Mouse (Mus musculus) adrenal gland (tissue): ENCODE data around the gene App.

Experiments used
- intact Hi-C: fragments of 180-260 bp; cut with DNase I; formaldehyde crosslinking; loops from one replicate; pipeline ENCODE4 v1.15.1; 2025
- long read RNA-seq, 2 experiments: library from polyadenylated mRNA; unstranded; transcript quantifications; one replicate each; pipeline ENCODE4 v2.0.0; 2020; ENCODE audit warnings: borderline replicate concordance in 1 of 2; ENCODE audit not compliant: insufficient replicate concordance in 1 of 2

Gene App
- long read RNA-seq, experiment 1, full-length matches to known transcripts = 39 of 68 reads
- long read RNA-seq, experiment 1, partial matches to known transcripts = 22 of 68 reads
- long read RNA-seq, experiment 1, other reads (novel, unspliced or antisense) = 7 of 68 reads
- long read RNA-seq, experiment 2, full-length matches to known transcripts = 48 of 79 reads
- long read RNA-seq, experiment 2, partial matches to known transcripts = 23 of 79 reads
- long read RNA-seq, experiment 2, other reads (novel, unspliced or antisense) = 8 of 79 reads

DNA sequence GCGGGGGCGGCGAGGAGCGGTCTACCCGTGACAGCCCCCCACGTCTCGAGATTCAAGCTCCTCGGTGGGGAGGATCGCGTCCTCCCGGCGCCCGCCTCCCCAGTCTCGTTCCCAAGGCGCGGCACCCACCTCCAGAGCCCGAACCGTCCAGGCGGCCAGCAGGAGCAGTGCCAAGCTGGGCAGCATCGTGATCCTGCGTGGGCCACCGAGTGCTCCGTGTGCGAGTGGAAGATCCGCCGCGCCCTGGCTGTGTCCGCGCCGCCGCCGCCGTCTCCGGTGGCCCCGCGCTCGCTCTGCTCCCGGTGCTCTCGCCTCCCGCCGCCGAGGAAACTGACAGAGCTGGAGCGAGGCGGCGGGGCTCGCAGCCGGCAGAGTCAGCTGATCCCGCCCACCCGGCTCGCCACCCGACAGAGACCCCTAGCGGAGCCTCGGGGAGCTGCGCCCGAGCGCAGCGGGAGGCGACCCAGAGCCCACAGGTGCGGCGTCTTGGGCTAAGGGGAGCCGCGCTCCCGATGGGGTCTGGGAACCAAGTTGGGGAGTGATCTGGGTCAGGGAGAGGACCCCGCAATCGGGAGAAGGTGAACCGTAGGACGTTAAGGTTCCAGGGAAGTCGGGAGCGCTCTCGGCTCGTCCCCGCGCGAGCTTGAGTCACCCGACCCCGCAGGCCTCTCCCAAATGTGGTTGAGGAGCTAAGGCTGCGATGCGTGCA lies at the start of gene App:
Gene App (minus strand): TSS at position 394 of the 709 bp plus-strand sequence.
- intact Hi-C loops = loop anchor here (5.0 to 10.0 kb wide), 3 partner anchors 41 to 501 kb away; no protein-coding TSS in a partner anchor

DNA sequence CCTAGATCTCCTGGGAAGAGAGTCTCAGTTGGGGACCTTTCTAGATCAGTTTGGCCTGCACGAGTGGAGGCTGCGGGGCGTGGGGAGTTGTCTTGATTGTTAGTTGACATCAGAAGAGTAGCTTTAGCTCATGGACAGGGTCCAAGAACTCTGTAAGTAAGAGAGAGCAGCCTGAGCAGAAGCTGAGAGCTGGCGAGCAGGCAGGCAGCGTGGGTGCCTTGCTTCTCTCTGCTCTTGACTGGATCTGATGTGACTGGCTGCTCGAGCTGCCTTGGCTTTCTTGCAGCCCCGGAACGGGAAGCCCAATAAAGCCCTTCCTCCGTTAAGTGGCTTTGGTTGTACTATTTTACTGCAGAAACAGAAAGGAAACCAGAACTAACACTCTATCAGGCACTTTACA lies 42.3 kb upstream of the App start:
- intact Hi-C loops = no loop called here

DNA sequence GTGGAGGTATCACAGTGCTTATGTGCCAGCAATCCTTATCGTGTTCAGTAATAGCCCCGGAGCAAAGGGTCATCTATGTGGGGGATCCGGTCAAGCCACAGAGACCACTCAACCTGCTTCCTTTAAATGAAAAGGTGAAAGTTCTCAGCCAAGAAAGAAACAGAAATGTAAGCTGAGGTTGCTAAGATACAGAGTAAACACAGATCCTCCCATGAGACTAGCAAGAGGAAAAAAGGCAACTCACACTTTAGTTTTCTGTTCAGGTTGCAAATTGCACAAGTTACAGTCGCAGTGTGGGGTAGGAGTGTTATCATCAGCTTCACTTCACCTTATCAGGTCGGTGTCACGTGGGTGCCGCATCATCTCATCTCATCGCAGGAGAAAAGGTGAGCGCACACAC lies 41.6 kb upstream of the App start:
- intact Hi-C loops = no loop called here

DNA sequence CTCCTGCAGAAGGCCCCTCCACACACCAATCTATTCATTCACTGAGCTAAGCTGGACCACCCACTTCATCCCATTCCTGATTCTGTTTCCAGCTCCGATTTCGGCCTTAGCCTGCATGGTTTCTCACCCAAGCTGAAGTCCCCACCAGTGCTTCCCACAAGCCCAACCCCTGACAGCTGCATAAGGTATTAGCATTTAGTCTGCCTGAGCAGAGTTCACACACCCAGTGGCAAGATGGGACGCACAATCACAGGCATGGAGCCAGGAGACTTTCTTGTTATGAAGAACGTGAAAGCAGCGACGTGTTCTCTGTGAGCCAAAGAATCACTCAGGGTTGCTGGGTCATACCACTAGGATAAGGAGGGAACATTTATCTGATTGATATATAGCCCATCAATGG lies 22.1 kb upstream of the App start:
- intact Hi-C loops = no loop called here

DNA sequence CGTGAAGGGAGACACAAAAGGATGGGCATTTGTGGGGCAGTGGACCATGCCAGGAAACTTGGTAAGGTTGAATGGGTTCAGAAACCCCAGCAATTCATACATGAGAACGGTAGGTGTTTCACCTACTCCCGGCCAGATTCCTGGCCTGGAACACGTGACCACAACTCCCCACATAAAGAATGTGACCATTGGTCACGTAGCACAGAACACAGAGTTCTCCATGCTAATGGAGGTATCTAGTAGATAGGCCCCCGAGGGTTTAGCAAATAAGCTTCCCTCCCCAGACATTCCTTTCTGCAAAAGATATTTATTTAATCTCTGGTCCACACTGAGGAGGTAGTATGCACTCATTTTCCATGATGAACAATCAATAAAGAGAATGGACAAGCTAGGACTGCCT lies 21.6 kb upstream of the App start:
- intact Hi-C loops = no loop called here

DNA sequence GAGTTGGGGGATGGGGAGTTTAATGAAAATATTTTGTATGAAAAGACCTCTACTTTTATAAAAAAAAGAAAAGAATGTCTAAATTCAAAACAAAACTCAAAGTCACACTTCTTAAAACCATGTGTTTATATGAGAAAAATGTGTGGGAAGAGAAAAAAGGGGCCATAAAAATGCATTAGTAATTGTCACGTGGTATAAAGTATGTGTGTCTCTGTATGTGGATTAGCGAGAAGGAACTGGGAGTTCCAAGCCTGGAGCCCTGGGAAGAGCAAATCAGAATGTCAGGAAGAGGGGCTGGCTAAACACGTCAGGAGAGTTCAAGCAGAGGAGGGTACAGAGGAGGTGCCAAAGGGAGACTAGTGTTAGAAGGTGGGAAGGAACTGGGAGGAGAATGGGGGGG lies 7.9 kb upstream of the App start:
- intact Hi-C loops = no loop called here

DNA sequence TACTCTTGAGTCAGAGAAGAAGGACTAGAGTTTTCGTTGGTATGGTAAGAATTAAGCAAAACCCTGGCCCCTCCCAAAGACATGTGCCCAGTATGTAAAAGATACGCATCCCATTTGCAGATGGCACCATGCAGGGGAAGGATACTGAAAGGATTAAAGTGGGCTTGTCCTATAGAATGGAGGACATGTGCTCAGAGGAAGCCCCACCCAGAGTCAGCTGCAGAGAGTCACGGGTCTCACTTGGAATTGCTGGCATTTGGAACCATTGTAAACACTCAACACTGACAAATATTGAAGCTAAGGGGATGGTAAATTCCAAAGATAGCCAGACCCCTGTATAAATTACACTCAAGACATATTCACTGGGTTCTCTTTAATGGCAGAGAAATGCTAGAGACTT lies 7.1 kb upstream of the App start:
- intact Hi-C loops = no loop called here

DNA sequence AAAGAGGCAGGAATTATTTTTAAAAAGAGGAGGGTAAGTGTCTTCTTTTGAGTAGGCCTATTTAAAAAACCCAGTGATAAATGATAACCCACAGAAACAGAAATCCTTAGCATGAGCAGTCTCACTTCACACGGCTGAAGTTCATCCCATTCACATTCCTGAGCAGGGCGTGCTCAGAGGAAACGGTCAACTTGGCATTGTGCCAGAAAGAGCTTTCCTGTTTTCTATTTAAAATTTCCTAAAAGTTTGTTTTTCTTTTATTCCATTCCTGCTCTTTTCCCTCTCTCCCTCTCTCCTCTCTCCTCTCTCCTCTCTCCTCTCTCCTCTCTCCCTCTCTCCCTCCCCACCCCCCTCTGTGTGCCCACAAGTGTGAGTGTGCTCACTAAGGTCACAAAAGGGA lies 3.1 kb upstream of the App start:
- intact Hi-C loops = loop anchor here (5.0 to 10.0 kb wide), 2 partner anchors 261 to 498 kb away; no protein-coding TSS in a partner anchor

DNA sequence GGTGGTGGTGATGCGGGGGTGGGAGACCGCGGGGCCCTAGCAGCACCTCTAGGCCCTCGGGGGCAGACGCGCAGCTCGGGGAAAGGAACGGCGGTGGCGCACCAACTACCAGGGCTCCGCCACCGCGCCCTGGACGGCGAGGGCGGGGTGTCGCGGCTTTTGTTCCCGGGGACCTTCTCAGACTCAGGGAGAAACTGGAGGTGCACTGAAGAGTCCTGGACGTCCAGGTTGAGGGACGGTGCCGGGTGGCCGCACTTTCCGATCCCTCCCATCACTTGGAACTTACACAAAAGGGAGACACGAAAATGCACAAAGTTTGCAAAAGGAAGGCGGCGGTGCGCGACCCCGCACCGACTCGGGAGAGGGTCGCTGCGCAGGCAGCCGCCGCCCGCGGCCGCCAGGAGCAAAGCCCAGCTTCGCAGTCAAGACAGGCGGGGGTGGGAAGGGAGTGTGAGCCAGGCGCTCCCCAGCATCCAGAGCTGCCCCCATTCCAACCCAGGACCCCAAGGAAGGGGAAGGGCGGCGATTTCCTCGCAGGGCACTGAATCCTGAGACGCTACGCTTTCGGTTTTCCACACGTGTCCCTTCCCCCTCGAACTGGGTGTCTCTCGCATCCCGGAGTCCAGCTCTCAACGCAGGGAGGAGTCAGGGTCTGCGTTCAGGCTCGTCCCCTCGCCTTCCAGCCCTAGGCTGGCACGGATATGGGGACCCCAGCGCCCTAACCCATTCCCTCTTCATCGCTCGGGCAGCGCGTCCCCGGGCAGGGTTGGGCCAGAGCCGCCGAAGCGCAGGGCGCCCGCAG lies 794 bp downstream of the App start:
- intact Hi-C loops = loop anchor here (5.0 to 10.0 kb wide), 3 partner anchors 40 to 502 kb away; no protein-coding TSS in a partner anchor

DNA sequence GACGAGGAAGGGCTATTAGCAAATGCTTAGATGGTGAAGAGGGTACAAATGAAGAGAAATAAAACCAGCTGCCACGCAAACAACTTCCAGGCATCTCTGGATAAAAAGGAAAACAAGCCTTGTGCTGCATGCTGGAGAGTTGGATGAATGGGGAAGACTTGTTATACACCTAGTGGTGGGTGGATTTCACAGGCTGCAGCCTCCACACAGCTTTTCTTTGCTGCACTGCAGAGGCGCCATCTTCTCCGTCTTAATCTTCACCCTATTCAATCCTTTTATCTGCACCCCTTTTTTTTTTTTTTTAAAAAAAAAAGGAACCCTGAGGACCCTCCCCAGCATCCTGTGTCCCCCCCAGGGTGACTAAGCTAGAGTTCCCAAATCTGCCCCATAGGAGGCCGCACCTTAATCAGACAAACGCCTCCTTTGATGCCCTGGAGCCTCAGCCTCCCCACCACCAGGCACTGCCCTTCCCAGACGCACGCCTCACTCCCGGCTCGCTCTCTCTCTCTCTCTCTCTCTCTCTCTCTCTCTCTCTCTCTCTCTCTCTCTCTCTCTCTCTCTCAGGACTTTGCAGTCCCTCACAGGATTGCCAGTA lies 1.5 kb downstream of the App start:
- intact Hi-C loops = loop anchor here (5.0 to 10.0 kb wide), 3 partner anchors 40 to 503 kb away; no protein-coding TSS in a partner anchor

DNA sequence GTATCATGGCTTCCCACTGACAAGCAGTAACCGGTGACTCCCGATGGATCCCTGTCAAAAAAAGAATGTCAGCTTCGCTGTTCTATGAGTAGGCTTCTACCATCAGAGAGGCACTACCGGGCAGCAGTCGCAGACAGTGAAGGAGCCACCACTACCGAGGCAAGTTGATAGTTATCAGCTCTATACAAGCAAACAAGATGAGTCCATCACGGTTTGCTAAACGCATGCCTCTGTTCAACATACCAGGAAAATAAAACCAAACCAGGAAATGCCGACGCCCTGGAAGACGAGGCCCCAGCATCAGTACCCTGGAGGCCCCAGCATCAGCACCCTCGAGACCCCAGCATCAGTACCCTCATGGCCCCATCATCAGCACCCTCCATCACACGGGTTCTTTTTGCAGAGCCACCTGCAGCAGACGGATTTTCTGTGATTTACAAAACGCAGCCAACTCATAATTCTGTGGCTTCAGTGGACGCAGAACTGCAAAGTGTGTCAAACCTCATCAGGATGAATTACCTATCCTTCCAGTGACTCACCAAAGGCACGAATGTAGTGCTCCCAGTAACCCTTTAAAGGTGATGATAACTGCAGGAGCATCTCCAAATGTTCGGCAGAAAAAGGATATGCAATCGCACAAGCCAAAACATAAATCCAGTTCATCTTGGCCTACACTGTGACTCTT lies 2.6 kb downstream of the App start:
- intact Hi-C loops = loop anchor here (5.0 to 10.0 kb wide), 3 partner anchors 39 to 504 kb away; no protein-coding TSS in a partner anchor

DNA sequence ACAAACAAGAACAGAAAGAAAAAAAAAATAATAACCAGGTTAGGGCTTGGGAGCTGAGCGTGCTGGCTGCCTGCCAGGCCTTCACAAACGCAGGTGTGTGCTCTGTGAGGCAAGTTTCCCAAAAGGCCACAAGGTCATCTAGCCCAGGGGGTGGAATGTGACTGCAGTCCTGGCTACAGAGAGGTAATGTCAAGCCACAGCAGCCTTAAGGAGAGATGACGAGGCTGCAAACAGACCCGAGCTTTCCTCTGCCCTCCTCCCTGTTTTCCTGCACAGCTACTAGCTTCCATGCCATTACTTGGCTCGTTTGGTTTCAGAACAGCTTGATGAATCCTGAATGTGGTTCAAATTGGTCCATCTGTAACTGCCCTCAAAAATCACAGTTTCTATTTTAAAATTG lies 4.7 kb downstream of the App start:
- intact Hi-C loops = no loop called here

DNA sequence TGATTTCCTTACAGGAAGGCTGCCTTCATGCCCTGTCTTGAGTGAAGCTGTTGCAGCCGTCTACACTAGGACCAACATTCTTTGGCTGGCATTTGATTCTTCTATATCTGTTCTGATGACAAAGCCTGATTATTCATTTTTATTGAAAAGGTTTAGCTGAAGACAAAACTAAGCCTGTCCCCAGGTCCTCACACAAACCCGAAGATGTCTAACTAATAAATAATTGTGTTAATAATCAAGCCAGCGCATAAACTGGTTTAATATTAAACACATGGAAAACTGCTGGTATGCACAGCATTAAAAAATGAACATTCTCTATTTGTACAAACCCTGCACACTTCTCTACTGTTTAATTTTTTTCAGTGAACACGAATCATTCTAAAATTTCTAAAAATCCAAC lies 7.4 kb downstream of the App start:
- intact Hi-C loops = no loop called here

DNA sequence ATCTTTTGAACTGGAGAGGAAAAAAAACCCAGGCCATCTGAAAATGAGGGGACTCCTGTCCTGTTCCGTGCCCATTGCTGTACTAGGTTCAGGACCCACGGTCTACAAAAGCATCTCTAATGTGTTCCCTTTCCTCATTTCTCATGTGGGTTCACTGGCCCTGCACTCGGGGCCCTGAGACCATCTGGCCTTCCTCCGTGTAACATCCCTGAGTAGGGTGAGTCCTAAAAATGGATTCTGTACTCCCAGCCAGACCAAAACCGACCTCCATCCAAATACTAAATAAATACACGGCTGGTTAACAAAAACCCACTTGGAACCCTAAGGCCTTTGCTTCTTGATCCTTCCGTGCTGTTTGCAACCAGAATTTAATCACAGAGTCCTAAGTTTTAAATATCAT lies 7.9 kb downstream of the App start:
- intact Hi-C loops = no loop called here

DNA sequence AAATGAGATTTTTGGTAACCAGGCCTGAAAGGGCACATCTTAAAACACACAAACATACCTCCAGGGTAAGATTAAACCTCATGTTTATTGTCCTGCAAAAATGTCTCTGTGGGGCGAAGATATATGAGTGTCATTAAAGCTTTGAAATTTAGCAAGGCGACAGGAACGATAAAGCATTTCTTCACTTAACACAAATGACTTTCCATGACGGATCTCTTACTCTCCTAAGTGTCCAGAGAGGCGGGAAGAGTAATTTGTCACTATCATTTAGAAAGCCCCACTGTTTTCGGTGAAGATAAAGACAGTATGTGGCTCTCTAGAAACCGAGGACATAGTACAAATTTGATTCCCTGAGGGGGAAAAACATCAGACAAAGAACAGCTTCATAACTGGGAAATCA lies 8.4 kb downstream of the App start:
- intact Hi-C loops = no loop called here

DNA sequence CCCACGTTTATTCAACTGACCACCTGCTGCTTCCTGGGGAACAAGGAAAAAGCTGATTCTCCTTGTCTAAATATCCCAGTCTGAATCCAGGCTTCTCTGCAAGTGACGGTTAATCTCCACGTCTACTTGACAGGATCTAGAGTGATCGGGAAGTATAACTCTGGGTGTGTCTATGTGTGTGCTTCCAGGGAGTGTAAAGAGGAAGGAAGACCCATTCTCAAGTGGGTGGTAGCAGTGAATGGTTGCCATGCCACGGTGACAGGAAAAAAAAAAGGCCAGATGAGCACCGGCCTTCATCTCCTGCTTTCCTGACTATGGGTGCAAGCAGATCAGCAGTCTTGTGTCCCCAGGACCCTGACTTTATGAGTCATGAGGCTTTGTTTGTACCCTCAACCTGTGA lies 10.8 kb downstream of the App start:
- intact Hi-C loops = no loop called here

DNA sequence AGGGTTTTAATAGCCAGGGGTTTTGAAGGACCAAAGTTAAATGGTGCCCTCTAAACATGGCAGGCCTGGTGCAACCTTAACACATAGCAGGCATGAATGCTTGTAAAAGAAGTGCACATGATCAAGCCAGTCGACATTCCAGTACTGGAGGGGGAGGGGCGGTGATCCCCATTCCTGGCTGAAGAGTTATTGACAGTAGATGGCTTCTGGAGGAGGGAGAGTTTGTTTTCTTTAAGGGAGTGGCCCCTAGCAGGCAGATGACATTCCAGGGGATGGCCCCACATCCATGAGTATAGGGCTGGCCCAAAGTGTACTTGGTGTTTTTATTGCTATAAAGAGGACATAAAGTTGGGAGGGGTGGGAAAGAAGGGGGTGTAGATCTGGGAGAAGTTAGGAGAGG lies 13.4 kb downstream of the App start:
- intact Hi-C loops = no loop called here

DNA sequence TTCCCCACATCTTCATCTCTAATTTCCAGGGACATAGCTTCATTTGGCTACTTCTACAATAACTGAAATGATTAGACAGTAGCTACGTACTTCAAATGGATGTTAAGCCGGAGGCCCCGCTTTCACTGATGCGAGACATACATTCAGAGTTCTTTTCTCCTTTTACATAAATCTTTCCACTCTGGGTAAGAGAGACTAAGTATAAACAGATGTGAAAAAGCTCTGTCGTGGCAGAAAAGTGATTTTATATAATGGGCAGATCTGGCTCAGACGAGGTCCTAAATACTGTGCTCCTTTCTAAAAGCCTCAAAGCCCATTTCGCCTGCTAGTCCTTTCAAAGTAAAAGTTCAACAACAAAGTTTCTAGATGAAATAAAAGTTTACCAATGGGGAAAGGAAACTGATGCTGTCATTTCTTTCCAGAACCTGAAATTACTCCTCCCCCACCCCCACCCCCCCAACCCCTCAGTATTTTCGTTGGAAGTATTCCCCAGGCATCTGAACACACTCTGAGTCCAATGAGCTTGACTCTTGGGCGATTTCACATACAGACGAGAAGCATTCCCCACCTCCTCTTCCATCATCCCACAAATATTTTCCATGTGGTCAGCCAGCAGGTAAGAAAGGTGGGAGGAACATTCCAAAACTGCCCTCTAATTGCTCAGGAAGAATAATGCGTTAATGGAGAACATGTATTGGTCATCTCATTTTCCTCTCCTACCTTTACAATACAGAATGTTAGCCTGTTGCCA lies 15.6 kb downstream of the App start:
- intact Hi-C loops = no loop called here

DNA sequence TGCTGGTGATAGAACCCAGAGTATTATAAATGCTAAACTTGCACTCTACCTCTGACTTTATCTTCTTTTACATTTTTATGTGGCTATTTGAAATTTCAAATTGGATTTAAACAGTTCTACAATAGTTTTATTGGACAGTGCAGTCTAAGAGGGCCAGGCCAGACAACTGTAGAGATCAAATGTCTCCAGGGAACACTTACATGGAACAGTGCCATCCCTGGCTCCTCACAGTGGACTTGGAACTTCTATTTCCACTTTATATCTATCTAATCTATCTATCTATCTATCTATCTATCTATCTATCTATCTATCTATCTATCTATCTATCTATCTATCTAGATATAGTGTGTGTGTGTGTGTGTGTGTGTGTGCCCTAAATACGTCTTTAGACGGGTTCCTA lies 16.4 kb downstream of the App start:
- intact Hi-C loops = no loop called here

DNA sequence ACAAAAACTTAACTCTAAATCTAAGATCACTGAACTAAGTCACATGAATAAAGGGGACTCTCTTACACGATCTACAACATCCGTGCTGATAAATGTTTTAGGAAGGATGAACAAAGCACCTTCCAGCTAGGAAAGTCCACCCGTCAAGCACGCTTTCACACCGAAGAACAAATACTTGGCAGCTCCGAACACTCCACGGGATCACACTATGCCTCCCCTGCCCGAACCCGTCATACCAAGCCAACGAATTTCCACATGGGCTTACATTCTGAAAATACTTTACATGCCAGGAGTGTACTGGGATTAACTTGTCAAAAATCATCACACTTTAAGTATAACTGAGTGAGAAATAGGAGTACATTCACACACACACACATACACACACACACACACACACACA lies 17.7 kb downstream of the App start:
- intact Hi-C loops = no loop called here
